Mouse (Mus musculus) forebrain, embryonic 12.5 days (tissue): ENCODE results near the gene Npat. TPM values are rescaled to one million over a fixed set of nuclear protein-coding genes. Genes with fewer than 3 reads are reported as not detected.

Experiments
- polyA plus RNA-seq: library from polyadenylated mRNA; unstranded; fragments of >200 nt; fragmentation: Nextera tagmentation; extraction: Ambion mirVana; gene quantifications from 2 replicates; pipeline ENCODE4 v1.2.1, GENCODE M21; 2016

Gene Npat
- polyA plus RNA-seq, 1 experiment from 2014 or later, result 20.5 TPM

Other genes with a start within 250 kb of the Npat start
- 0.29 and 0.36 TPM in 2 replicates for gene Exph5, start 235.4 kb upstream of the Npat start, polyA plus RNA-seq
- 7.4 and 8.1 TPM in 2 replicates for gene Kdelc2, start 153.0 kb upstream of the Npat start, polyA plus RNA-seq
- 0.11 and 0.32 TPM in 2 replicates for gene 4930550C14Rik, start 134.7 kb upstream of the Npat start, polyA plus RNA-seq
- 21.7 and 22.8 TPM in 2 replicates for gene Atm, start 307 bp upstream of the Npat start, polyA plus RNA-seq
- gene Acat1, start 73.3 kb downstream of the Npat start, polyA plus RNA-seq, result 79.0 and 86.2 TPM in 2 replicates
- 48.4 and 48.6 TPM in 2 replicates for gene Cul5, start 133.0 kb downstream of the Npat start, polyA plus RNA-seq
- 3.6 and 4.1 TPM in 2 replicates for gene Rab39, start 169.2 kb downstream of the Npat start, polyA plus RNA-seq
- 3.2 and 3.8 TPM in 2 replicates for gene Slc35f2, start 234.5 kb downstream of the Npat start, polyA plus RNA-seq